Mouse (Mus musculus) brown adipose tissue, adult 24 weeks (tissue): ENCODE results near the gene Cabp2. TPM values are rescaled to one million over a fixed set of nuclear protein-coding genes. Genes with fewer than 3 reads are reported as not detected.
"Not testable (repeated sequence)": the region's sequence is repeated elsewhere in the genome, so short reads cannot be mapped to it uniquely, and the experiment has no call there.

Experiments used
- H3K27ac ChIP-seq: fragments of 200-500 bp; replicated peaks from 2 replicates; pipeline ENCODE4 v1.5.1; 2012; ENCODE audit warnings: low read depth, mild to moderate bottlenecking, low read length
- H3K4me1 ChIP-seq: fragments of 200-500 bp; 2 replicates; pipeline ENCODE4 v1.6.1; 2012; ENCODE audit warnings: low read length, mixed read lengths; ENCODE audit not compliant: control insufficient read depth, insufficient read depth, insufficient read length
- H3K4me3 ChIP-seq: fragments of 200-500 bp; 2 replicates; pipeline ENCODE4 v1.5.1; 2012; ENCODE audit warnings: low read depth, mild to moderate bottlenecking, low read length, moderate library complexity; ENCODE audit not compliant: insufficient read depth
- polyA plus RNA-seq: library from polyadenylated mRNA; stranded (reverse); fragments of >200 nt; gene quantifications from 2 replicates; pipeline ENCODE4 v1.2.4, GENCODE M21; 2012; ENCODE audit not compliant: missing spikeins, insufficient read depth, insufficient read length

The Cabp2 gene
- polyA plus RNA-seq, 1 experiment = not detected

- Histone ChIP-seq H3K4me1 (peaks cover 11% of the 10 kb centered on the region), H3K27ac (peak overlapping the region; percentile 24; the same call in 1 of the 2 replicates)
- H3K4me3 ChIP-seq = not testable (repeated sequence)
Observed at GRCm38 (mm10) chr19:4063357-4063756, 18.0 kb upstream of the Cabp2 start.

DNA sequence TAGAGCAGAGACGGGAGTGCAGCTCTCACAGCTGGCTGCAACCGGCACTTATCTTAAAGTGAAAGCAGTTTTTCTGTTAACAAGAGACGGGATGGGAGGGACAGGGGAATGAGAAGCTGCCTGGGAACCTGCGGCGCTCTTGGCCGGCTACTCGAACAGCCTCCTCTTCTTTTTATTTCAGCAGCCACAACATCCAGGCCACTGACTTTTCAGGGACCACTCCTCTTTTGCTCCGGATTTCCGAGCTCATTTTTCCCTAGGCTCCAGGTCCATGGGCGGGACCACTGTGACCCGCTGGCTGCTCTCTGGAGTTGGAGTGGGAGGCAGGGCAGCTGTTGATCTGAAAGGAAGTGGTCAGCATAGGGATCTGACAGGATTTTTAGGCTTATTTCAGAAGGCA is 16.9 kb upstream of the Cabp2 start:
- not testable (repeated sequence) for H3K4me3 ChIP-seq, H3K4me1 ChIP-seq, H3K27ac ChIP-seq

GRCm38 (mm10) chr19:4066280-4066679 is 15.1 kb upstream of the Cabp2 start:
- Histone ChIP-seq H3K4me1 (no peaks in the 10 kb centered on the region; the same call in 1 of the 2 replicates), H3K4me3 (no peak overlapping the region), H3K27ac (no peak overlapping the region)

- H3K4me1 ChIP-seq = no peaks in the 10 kb centered on the region; the same call in 1 of the 2 replicates
- no peak overlapping the region for H3K4me3 ChIP-seq
- no peak overlapping the region for H3K27ac ChIP-seq
Observed at GRCm38 (mm10) chr19:4066877-4067276, 14.5 kb upstream of the Cabp2 start.

- H3K4me1 ChIP-seq, H3K27ac ChIP-seq, H3K4me3 ChIP-seq: not testable (repeated sequence)
Observed at GRCm38 (mm10) chr19:4068242-4068641, 13.1 kb upstream of the Cabp2 start.

DNA sequence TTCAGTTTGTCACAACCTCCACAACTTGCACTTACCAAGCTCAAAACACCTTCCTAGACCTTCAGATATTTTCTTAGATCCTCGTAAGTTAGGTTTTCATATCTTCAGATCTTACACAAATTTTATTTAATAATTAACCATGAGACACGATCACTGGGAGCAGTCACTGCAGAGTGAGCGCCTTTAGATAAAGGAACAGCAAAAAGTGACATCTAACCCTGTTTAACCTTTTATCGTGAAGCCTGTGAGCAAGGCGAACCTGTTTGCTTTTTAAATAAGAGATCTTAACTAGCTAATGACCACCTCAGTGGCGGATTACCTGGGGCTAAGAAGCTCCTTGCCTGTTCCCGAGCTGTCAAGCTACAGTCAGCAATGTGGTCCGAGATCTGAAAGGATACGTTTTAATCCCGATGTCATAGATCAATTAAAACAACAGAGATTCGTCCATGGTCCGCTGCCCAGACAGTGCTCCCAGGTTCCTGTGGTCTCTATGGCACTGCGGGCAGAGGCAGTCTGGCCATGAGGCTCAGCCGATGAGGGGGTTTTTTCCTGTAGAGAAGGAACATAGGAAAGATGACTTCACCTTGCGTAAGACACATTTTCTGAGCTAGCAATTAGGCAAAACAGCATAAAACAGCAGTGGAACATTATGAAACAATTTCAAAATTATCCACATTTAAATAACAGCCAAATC is 12.5 kb upstream of the Cabp2 start:
- Histone ChIP-seq H3K4me3 (no peak overlapping the region), H3K27ac (no peak overlapping the region), H3K4me1 (no peaks in the 10 kb centered on the region; the same call in 1 of the 2 replicates)

- Histone ChIP-seq H3K27ac (no peak overlapping the region), H3K4me3 (no peak overlapping the region), H3K4me1 (no peaks in the 10 kb centered on the region; the same call in 1 of the 2 replicates)
Observed at GRCm38 (mm10) chr19:4070311-4070710, 11.1 kb upstream of the Cabp2 start.

DNA sequence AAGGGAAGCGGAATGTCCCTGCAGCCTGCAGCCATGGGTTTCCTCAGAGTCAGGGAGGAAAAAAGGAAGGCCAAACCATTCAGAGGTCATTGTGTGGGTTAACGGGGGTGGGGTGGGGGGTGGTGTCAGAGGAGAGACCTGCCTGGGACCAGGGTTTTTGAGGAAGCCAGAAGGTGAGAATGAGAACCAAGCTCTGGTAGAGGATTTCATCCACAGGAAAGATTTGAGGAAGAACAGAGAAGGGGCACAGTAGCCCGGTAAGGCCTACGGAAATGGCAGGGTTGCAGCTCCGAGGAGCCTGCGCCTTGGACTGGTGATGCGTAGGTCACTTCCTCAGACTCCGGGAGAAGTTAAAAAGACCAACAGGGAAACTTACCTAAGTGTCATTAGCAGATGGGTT is 10.6 kb upstream of the Cabp2 start:
- H3K4me1 ChIP-seq = no peaks in the 10 kb centered on the region; the same call in 1 of the 2 replicates
- no peak overlapping the region for H3K27ac ChIP-seq
- no peak overlapping the region for H3K4me3 ChIP-seq

GRCm38 (mm10) chr19:4071406-4071805 is 10.0 kb upstream of the Cabp2 start:
- Histone ChIP-seq H3K4me1 (no peaks in the 10 kb centered on the region), H3K4me3 (no peak overlapping the region), H3K27ac (no peak overlapping the region)

DNA sequence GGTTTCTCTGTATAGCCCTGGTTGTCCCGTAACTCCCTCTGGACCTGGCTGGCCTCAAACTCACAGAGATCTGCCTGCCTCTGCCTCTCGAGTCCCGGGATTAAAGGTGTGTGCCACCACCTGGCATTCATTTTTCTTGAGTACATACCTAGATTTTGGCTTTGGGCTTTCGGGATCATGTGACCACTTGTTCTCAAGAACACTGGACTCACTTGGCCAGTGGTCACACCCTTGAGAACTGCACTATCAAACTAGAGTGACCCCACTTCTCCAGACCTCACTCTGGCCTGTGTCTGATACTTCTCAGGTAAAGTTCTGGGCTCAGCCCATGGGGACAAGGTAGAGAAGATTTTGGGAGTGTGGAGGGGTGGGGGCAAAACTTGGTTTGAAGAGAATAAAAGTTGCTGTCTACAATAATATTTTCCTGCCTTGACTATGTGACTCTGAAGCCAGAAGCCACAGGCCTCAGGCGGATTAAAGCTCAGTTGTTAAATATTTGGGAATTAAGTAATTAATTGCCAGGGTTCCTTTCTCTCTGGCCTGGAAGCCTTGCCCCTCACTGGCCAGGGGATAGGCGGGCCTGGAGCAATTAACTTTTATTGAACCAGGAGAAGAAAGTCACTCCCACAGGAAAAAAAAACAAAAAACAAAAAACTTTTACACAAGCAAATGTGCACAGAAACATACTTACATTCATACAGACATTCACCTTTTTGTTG is 8.5 kb upstream of the Cabp2 start:
- no peak overlapping the region for H3K4me3 ChIP-seq
- H3K4me1 ChIP-seq = no peaks in the 10 kb centered on the region
- no peak overlapping the region for H3K27ac ChIP-seq

- Histone ChIP-seq H3K27ac (no peak overlapping the region), H3K4me1 (no peaks in the 10 kb centered on the region), H3K4me3 (no peak overlapping the region)
Observed at GRCm38 (mm10) chr19:4075531-4075930, 5.8 kb upstream of the Cabp2 start.

- H3K4me1 ChIP-seq = no peaks in the 10 kb centered on the region
- H3K27ac ChIP-seq = no peak overlapping the region
- no peak overlapping the region for H3K4me3 ChIP-seq
Observed at GRCm38 (mm10) chr19:4079594-4079993, 1.8 kb upstream of the Cabp2 start.

DNA sequence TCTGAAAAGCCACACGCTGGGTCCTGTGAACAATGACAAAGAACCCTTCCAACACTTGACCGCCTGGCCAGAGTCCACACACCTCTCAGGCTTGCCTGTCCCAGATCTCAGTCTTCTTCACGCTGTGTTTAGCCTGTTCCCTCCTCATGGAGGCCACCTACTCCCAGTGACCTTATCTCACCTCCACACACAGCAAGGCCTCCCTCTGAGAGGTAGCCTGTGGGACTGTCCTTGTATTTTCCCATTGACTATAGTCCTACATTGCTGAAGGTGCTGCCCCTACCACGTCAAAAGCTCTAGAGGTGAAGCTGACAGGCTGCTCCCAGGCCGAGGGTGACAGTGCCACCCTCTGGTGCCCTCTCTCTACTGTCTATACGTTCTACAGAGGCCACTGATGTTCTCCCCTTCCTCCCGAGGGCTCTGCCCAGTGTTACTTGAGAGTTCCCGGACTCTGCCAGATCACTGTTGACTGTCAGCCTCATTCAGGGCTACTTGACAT is 818 bp upstream of the Cabp2 start:
- Histone ChIP-seq H3K4me1 (no peaks in the 10 kb centered on the region), H3K27ac (no peak overlapping the region), H3K4me3 (no peak overlapping the region)

GRCm38 (mm10) chr19:4082219-4082965 is 1.0 kb downstream of the Cabp2 start:
- no peaks in the 10 kb centered on the region for H3K4me1 ChIP-seq
- H3K4me3 ChIP-seq = no peak overlapping the region
- no peak overlapping the region for H3K27ac ChIP-seq

DNA sequence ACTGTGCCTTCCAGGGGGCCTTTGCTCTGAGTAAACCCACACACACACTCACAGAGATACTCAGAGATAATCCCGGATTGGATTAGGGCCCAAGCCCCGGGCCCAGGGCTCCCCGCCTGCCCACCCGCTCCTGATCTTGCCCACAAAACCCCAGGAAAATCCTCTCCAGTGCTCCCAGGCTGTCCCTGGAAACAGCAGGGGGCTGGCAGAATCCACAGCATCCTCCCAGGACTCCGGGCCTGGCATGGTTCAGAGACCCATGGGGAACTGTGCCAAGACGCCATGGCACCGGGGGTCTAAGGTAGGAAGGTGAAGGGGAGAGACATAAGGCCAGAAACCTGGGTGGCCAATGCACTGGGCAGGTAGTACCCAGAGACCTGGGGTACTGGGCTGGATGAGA is 1.9 kb downstream of the Cabp2 start:
- no peaks in the 10 kb centered on the region for H3K4me1 ChIP-seq
- H3K4me3 ChIP-seq = no peak overlapping the region
- H3K27ac ChIP-seq = no peak overlapping the region
